9 mouse cellular contexts compared by ENCODE assay signal in the genomic region with DNA sequence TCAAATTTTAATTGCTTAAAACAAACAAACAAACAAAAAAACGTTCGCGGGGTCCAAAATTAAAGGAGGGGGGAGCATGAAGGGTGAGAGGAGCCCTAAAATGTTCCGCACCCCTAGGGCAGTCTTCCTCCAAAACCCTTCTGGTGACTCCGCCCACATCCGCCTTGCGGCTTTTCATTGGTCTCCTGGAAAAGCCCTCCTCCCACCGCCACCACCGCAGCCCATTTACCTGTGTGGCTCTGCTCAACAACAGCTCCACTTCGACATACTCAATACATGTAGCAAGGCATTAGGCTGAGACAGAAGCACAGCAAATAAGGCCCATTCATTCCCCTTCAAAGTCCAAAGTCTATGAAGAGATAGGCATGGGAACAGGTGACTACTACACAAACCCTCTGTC. TPM values are rescaled to one million over a fixed set of nuclear protein-coding genes. Genes with fewer than 3 reads are reported as not detected.
DNase-seq lines count a peak whose midpoint lies in the region; ATAC-seq and TF ChIP-seq lines count a peak whose summit lies in the region.
"Had no signal": no experiment of that assay in that cellular context is flagged by ENCODE, and none has a peak within 500 bp of the region (broad histone marks: within the 10 kb centered on the region; RNA-seq: fewer than 3 reads in every experiment).

No protein-coding gene starts in this region.

- 25% methylated on average over 10 of the region's 10 CpGs for WGBS in forebrain, embryonic 12.5 days
- 21% methylated on average over 10 of the region's 10 CpGs for WGBS in forebrain, postnatal 0 days
- 24% methylated on average over 10 of the region's 10 CpGs for WGBS in limb, embryonic 15.5 days
- WGBS in neural tube, embryonic 15.5 days = 20% methylated on average over 10 of the region's 10 CpGs

- no peaks in the 10 kb centered on the region for H3K4me1 ChIP-seq in forebrain, embryonic 12.5 days
- peaks cover 3% of the 10 kb centered on the region; the same call in 1 of the 2 replicates for H3K4me1 ChIP-seq in forebrain, postnatal 0 days (ENCODE audit: insufficient read depth)
- H3K4me1 ChIP-seq in limb, embryonic 15.5 days = peaks cover 8% of the 10 kb centered on the region; the same call in 1 of the 2 replicates
- 0 out of 2 replicates have a peak, but pooled peaks cover 6% of the 10 kb centered on the region for H3K4me1 ChIP-seq in neural tube, embryonic 15.5 days

- ATAC-seq in forebrain, embryonic 12.5 days (ENCODE audit: low FRiP score) = no peak
- no peak for ATAC-seq in forebrain, postnatal 0 days
- no peak for ATAC-seq in limb, embryonic 15.5 days (ENCODE audit: insufficient number of reproducible peaks, low FRiP score, low TSS enrichment, low read depth)
- ATAC-seq in neural tube, embryonic 15.5 days (ENCODE audit: low FRiP score) = no peak

- H3K4me3 ChIP-seq in forebrain, embryonic 12.5 days (replicated peaks) = no peak overlapping the region
- no peak overlapping the region for H3K4me3 ChIP-seq in forebrain, postnatal 0 days (ENCODE audit: low read depth, low read length)
- H3K4me3 ChIP-seq in limb, embryonic 15.5 days = no peak overlapping the region
- H3K4me3 ChIP-seq in neural tube, embryonic 15.5 days (replicated peaks) = no peak overlapping the region

- no peaks in the 10 kb centered on the region for H3K9me3 ChIP-seq in forebrain, embryonic 12.5 days
- no peaks in the 10 kb centered on the region for H3K9me3 ChIP-seq in forebrain, postnatal 0 days (ENCODE audit: low read length)
- H3K9me3 ChIP-seq in limb, embryonic 15.5 days = no peaks in the 10 kb centered on the region
- H3K9me3 ChIP-seq in neural tube, embryonic 15.5 days (replicated peaks) = no peaks in the 10 kb centered on the region

- H3K36me3 ChIP-seq in forebrain, embryonic 12.5 days (replicated peaks) = no peaks in the 10 kb centered on the region
- H3K36me3 ChIP-seq in forebrain, postnatal 0 days (ENCODE audit: insufficient read depth) = no peaks in the 10 kb centered on the region
- H3K36me3 ChIP-seq in limb, embryonic 15.5 days = no peaks in the 10 kb centered on the region
- no peaks in the 10 kb centered on the region for H3K36me3 ChIP-seq in neural tube, embryonic 15.5 days

- no peak overlapping the region for H3K9ac ChIP-seq in forebrain, embryonic 12.5 days
- no peak overlapping the region for H3K9ac ChIP-seq in forebrain, postnatal 0 days
- no peak overlapping the region for H3K9ac ChIP-seq in limb, embryonic 15.5 days
- no peak overlapping the region for H3K9ac ChIP-seq in neural tube, embryonic 15.5 days (replicated peaks)

- H3K4me2 ChIP-seq in forebrain, embryonic 12.5 days = peak overlapping the region; percentile 19
- no peak overlapping the region for H3K4me2 ChIP-seq in forebrain, postnatal 0 days (ENCODE audit: low read depth)
- 0 out of 2 replicates have a peak overlapping the region, but pooled peaks have one; percentile 20 for H3K4me2 ChIP-seq in limb, embryonic 15.5 days
- peak overlapping the region; percentile 26; the same call in 1 of the 2 replicates for H3K4me2 ChIP-seq in neural tube, embryonic 15.5 days

- TF ChIP-seq CTCF in forebrain, postnatal 0 days (IDR thresholded peaks at IDR 0.05; ENCODE audit: low read depth) = no peak

- DNase-seq in forebrain, postnatal 0 days = no peak
- DNase-seq in ES-CJ7 (ENCODE audit: low read depth, low spot score) = peak; percentile 14
- no peak for DNase-seq in adrenal gland, adult (ENCODE audit: inconsistent age in 2 of 2, low spot score in 1 of 2)
- no peak for DNase-seq in gastrocnemius, postnatal 25 days
- DNase-seq in urinary bladder, postnatal 25 days (ENCODE audit: low spot score) = no peak
- DNase-seq: kidney, postnatal 10 days had no signal

- no peaks in the 10 kb centered on the region for H3K27me3 ChIP-seq in forebrain, embryonic 12.5 days
- no peaks in the 10 kb centered on the region for H3K27me3 ChIP-seq in forebrain, postnatal 0 days (ENCODE audit: insufficient read depth, low read length)
- no peaks in the 10 kb centered on the region for H3K27me3 ChIP-seq in limb, embryonic 15.5 days
- no peaks in the 10 kb centered on the region for H3K27me3 ChIP-seq in neural tube, embryonic 15.5 days (replicated peaks)

- H3K27ac ChIP-seq in forebrain, embryonic 12.5 days = no peak overlapping the region
- H3K27ac ChIP-seq in forebrain, postnatal 0 days (ENCODE audit: low read depth, low read length) = no peak overlapping the region
- H3K27ac ChIP-seq in limb, embryonic 15.5 days = no peak overlapping the region
- no peak overlapping the region for H3K27ac ChIP-seq in neural tube, embryonic 15.5 days (replicated peaks)

RNA-seq across cellular contexts. Expression of a gene that starts 14.7 kb away (rescaled TPM):
- polyA plus RNA-seq in forebrain, embryonic 12.5 days (2016; fragmentation: Nextera tagmentation; extraction: Ambion mirVana) = not detected in 2 replicates
- 0.95 and 1.8 TPM in 2 replicates for total RNA-seq in forebrain, postnatal 0 days (2014; rRNA removed)
- polyA plus RNA-seq in forebrain, postnatal 0 days (2015; fragmentation: Nextera tagmentation; extraction: Ambion mirVana) = 1.0 and 1.2 TPM in 2 replicates
- polyA plus RNA-seq in limb, embryonic 15.5 days (2015; fragmentation: Nextera tagmentation; extraction: Ambion mirVana) = 30.7 and 32.4 TPM in 2 replicates
- 0.42 and 0.68 TPM in 2 replicates for polyA plus RNA-seq in neural tube, embryonic 15.5 days (2015; fragmentation: Nextera tagmentation; extraction: Ambion mirVana)
- not detected for total RNA-seq in gastrocnemius, postnatal 25 days (2021)

Comparison
In these comparisons a context has a peak if more than half of its experiments do, and no peak if none do; other contexts are left out.
1. RNA of a gene that starts 14.7 kb away (polyA plus RNA-seq): 30.7 to 32.4 TPM in limb, embryonic 15.5 days; 1.0 to 1.2 TPM in forebrain, postnatal 0 days, 0.42 to 0.68 TPM in neural tube, embryonic 15.5 days and not detected in forebrain, embryonic 12.5 days; every median in the first group is over 10 times any median in the second.